Mouse (Mus musculus): ENCODE data around the gene Ssxb5. TPM values are rescaled to one million over a fixed set of nuclear protein-coding genes. Genes with fewer than 3 reads are reported as not detected.
"Not testable (repeated sequence)": the region's sequence is repeated elsewhere in the genome, so short reads cannot be mapped to it uniquely, and the experiment has no call there.

The Ssxb5 gene
- not detected for total RNA-seq (2021)
- long read RNA-seq, experiment 1, result 0 reads
- long read RNA-seq, experiment 2, result 0 reads

- DNase-seq, result not testable (repeated sequence)
Measured at GRCm38 (mm10) chrX:8803391-8803790, at the start of gene Ssxb5. Gene Ssxb5, plus strand, starts transcription at chrX:8803691.

GRCm38 (mm10) chrX:8832043-8832442, 28.6 kb downstream of the Ssxb5 start:
- DNase-seq, result peak; percentile 48 to 59

- no peak for DNase-seq
Measured at GRCm38 (mm10) chrX:8843694-8844093, 40.2 kb downstream of the Ssxb5 start, which contains the start of gene Gm6592. Gene Gm6592, plus strand, starts transcription at chrX:8843994.

- no peak for DNase-seq
Measured at GRCm38 (mm10) chrX:8852486-8852885, 49.0 kb downstream of the Ssxb5 start.

Other genes with a start within 250 kb of the Ssxb5 start
- gene Ssxb3, start 211.9 kb upstream of the Ssxb5 start, total RNA-seq (2021), result not detected
- not detected for gene Ssxb8, start 112.8 kb upstream of the Ssxb5 start, total RNA-seq (2021)
- not detected for gene Ssx9, start 55.3 kb upstream of the Ssxb5 start, total RNA-seq (2021)
- gene Gm6592, start 40.3 kb downstream of the Ssxb5 start, total RNA-seq (2021), result not detected
- not detected for gene Gm5751, start 70.6 kb downstream of the Ssxb5 start, total RNA-seq (2021)
- gene B630019K06Rik, start 88.7 kb downstream of the Ssxb5 start, total RNA-seq (2021), result 10 to 100 TPM in 1 of 2 experiments, 1 to 10 TPM in 1; 8.1 to 10.2 TPM
- not detected for gene Fthl17b, start 159.3 kb downstream of the Ssxb5 start, total RNA-seq (2021)
- not detected for gene Fthl17c, start 172.9 kb downstream of the Ssxb5 start, total RNA-seq (2021)
- gene Fthl17d, start 183.1 kb downstream of the Ssxb5 start, total RNA-seq (2021), result not detected
- gene Fthl17e, start 229.8 kb downstream of the Ssxb5 start, total RNA-seq (2021), result not detected